Mouse (Mus musculus) midbrain, postnatal 0 days (tissue): ENCODE measurements around the gene Umod. TPM values are rescaled to one million over a fixed set of nuclear protein-coding genes. Genes with fewer than 3 reads are reported as not detected.

Experiments
- ATAC-seq: fragments of 200-750 bp; cut with Nextera tagmentation; 2 replicates; pipeline ENCODE4 v1.8.0; 2017; ENCODE audit warnings: moderate number of reproducible peaks, mild to moderate bottlenecking, moderate TSS enrichment, moderate library complexity; ENCODE audit not compliant: low FRiP score
- DNase-seq: peaks from one replicate; pipeline ENCODE4 v3.0.0-alpha.2; 2015; ENCODE audit warnings: low spot score
- H3K27ac ChIP-seq: fragments of 300-500 bp; sonication (generic); 2 replicates; pipeline ENCODE4 v1.5.1; 2014; ENCODE audit warnings: low read depth, mild to moderate bottlenecking, low read length, mixed read lengths
- H3K27me3 ChIP-seq: fragments of 300-500 bp; sonication (generic); 2 replicates; pipeline ENCODE4 v1.6.1; 2014; ENCODE audit warnings: low read length, control low read depth, mixed read lengths; ENCODE audit not compliant: insufficient read depth
- H3K36me3 ChIP-seq: fragments of 300-500 bp; sonication (generic); 2 replicates; pipeline ENCODE4 v1.6.1; 2014; ENCODE audit warnings: low read length, control low read depth, mixed read lengths; ENCODE audit not compliant: insufficient read depth
- H3K4me1 ChIP-seq: fragments of 300-500 bp; sonication (generic); 2 replicates; pipeline ENCODE4 v1.6.1; 2014; ENCODE audit warnings: mild to moderate bottlenecking, control low read depth, antibody characterized with exemption, low read length, mixed read lengths; ENCODE audit not compliant: insufficient read depth
- H3K4me2 ChIP-seq: fragments of 300-500 bp; sonication (generic); 2 replicates; pipeline ENCODE4 v1.6.1; 2014; ENCODE audit warnings: low read depth, mild to moderate bottlenecking, low read length, mixed read lengths; ENCODE audit not compliant: poor library complexity, severe bottlenecking
- H3K4me3 ChIP-seq: fragments of 300-500 bp; sonication (generic); 2 replicates; pipeline ENCODE4 v1.5.1; 2014; ENCODE audit warnings: low read depth, mild to moderate bottlenecking, low read length, moderate library complexity
- H3K9ac ChIP-seq: fragments of 300-500 bp; sonication (generic); replicated peaks from 2 replicates; pipeline ENCODE4 v1.6.1; 2014; ENCODE audit warnings: mild to moderate bottlenecking, low read length, moderate library complexity, mixed read lengths; ENCODE audit not compliant: poor library complexity, severe bottlenecking
- H3K9me3 ChIP-seq: fragments of 300-500 bp; sonication (generic); 2 replicates; pipeline ENCODE4 v1.6.1; 2016; ENCODE audit warnings: low read length, control low read depth
- CTCF ChIP-seq: IDR thresholded peaks from 2 replicates; pipeline ENCODE4 v1.5.1; 2016; ENCODE audit warnings: antibody characterized with exemption, mild to moderate bottlenecking
- WGBS: fragments of 180-500 bp; shearing (Covaris S2); extraction: QIAGEN DNeasy Blood & Tissue Kit; methylation state at CpG from one replicate; pipeline ENCODE4 v1.1.7; 2014; 5-methylcytosine and 5-hydroxymethylcytosine counted together
- polyA plus RNA-seq: library from polyadenylated mRNA; unstranded; fragments of >200 nt; fragmentation: Nextera tagmentation; extraction: Ambion mirVana; gene quantifications from 2 replicates; pipeline ENCODE4 v1.2.1, GENCODE M21; 2015
- total RNA-seq: library from RNA; depleted of rRNA; stranded (reverse); fragments of >200 nt; gene quantifications from 2 replicates; pipeline ENCODE4 v1.2.3, GENCODE M21; 2014

The Umod gene
- total and polyA plus RNA-seq, 2 experiments from 2014 or later: not detected

DNA sequence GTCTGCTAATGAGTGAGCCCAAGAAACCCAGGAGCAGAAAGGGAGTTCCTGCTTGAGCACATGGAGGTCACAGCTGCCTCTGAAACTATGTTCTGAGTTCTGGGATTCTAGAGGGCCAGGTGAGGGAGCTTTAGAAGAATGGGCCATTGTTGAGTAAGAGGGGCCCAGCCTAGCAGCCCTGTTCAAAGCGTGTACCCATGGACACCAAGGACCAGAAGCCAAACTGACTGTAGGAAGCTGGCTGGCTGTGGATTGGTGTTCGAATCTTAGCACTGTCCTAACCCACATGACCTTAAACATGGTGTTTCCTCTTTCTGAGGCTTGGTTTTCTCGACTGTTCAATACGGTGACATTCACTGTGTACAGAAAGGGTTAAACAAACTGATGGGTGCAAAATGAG, 44.3 kb upstream of the Umod start, which contains the start of gene Pdilt:
Pdilt (minus strand) TSS at position 101 of the 400 bp plus-strand sequence.
- TF ChIP-seq CTCF: no peak
- H3K9ac ChIP-seq: no peak within 1 kb of the TSS
- no peak within 1 kb of the TSS for H3K4me3 ChIP-seq
- H3K4me1 ChIP-seq: no peaks in the 10 kb centered on the region
- ATAC-seq: no peak
- no peaks in the 10 kb centered on the region for H3K27me3 ChIP-seq
- no peak within 1 kb of the TSS for H3K4me2 ChIP-seq
- H3K27ac ChIP-seq: no peak within 1 kb of the TSS
- no peaks in the 10 kb centered on the region for H3K36me3 ChIP-seq
- no peaks in the 10 kb centered on the region for H3K9me3 ChIP-seq
- no peak for DNase-seq
- 79% methylated on average over 4 of the region's 4 CpGs for WGBS

DNA sequence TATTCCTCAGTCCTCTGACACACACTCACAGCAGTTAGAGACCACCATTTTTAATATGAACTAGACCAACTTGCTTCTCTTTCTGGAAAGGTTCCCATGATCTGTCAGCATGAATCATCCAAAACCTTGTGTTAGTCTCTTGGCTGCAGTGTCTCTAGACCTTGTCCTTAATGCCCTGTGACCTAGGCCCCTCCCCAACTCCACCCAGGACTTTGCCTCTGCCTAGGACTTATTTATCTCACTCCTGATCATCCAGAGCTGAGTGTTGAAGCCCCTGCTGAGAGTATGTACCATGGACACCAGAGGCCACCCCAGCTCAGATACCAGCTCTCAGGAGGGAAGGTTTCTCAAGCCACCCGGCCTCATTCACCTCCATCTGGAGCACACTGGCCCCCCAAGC, 43.3 kb upstream of the Umod start:
- H3K4me3 ChIP-seq: no peak overlapping the region

DNA sequence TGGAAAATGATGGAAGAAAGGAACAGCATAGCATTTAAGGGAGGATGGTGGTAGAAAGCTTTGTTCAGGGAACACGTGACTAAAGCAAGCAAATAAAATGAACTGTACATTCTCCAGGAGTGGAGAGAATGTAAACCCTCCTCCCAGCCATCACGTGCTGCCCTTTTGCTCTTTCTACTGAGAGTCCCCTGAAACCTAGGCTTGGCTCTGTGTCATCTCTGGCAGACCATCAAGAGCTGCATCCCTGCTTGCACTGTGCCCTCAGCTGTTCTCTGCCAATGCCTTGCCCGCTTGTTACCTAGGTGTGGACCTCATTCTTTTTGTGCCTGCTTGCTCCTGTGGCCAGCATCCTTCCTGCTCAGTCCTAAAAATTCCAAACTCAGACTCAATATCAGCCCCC, 42.7 kb upstream of the Umod start:
- no peaks in the 10 kb centered on the region for H3K27me3 ChIP-seq
- DNase-seq: no peak
- H3K9ac ChIP-seq: no peak overlapping the region
- WGBS: 81% methylated on average over 3 of the region's 3 CpGs
- H3K27ac ChIP-seq: no peak overlapping the region
- no peak overlapping the region for H3K4me3 ChIP-seq
- no peaks in the 10 kb centered on the region for H3K36me3 ChIP-seq
- H3K4me1 ChIP-seq: no peaks in the 10 kb centered on the region
- no peak for ATAC-seq
- H3K4me2 ChIP-seq: no peak overlapping the region
- no peaks in the 10 kb centered on the region for H3K9me3 ChIP-seq
- no peak for TF ChIP-seq CTCF

More for the DNA sequence above, 43.3 kb upstream of the Umod start:
- ATAC-seq: no peak
- DNase-seq: no peak
- no peaks in the 10 kb centered on the region for H3K9me3 ChIP-seq
- H3K27me3 ChIP-seq: no peaks in the 10 kb centered on the region
- no peak overlapping the region for H3K4me2 ChIP-seq
- TF ChIP-seq CTCF: no peak
- no peak overlapping the region for H3K27ac ChIP-seq
- H3K9ac ChIP-seq: no peak overlapping the region
- no peaks in the 10 kb centered on the region for H3K36me3 ChIP-seq
- H3K4me1 ChIP-seq: no peaks in the 10 kb centered on the region
- WGBS: 68% methylated on average over 1 of the region's 1 CpGs

DNA sequence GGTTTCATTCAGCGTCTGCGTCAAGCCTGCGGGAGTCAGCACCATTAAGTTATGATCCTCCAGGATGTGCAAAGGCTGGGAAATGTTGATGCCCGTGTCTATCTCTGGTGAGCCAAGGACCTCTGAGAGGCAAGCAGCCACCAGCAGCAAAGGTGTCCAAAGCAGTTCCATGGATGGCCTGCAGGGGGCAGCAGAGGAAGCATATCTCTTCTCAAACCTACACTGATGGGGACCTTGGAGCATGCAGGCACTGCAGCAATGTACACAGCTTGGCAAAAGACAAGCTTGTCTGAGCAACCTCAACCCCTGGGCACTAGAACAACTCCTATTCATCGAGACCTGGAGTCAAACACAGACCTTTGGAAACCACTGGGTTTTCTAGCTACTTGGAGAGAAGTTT, 40.6 kb upstream of the Umod start:
- H3K4me2 ChIP-seq: no peak overlapping the region
- WGBS: 46% methylated on average over 5 of the region's 5 CpGs
- no peak overlapping the region for H3K4me3 ChIP-seq
- H3K4me1 ChIP-seq: no peaks in the 10 kb centered on the region
- no peaks in the 10 kb centered on the region for H3K27me3 ChIP-seq
- H3K9me3 ChIP-seq: no peaks in the 10 kb centered on the region
- no peaks in the 10 kb centered on the region for H3K36me3 ChIP-seq
- DNase-seq: peak; percentile 68
- peak; percentile 83 for TF ChIP-seq CTCF
- no peak for ATAC-seq
- no peak overlapping the region for H3K27ac ChIP-seq
- H3K9ac ChIP-seq: no peak overlapping the region

DNA sequence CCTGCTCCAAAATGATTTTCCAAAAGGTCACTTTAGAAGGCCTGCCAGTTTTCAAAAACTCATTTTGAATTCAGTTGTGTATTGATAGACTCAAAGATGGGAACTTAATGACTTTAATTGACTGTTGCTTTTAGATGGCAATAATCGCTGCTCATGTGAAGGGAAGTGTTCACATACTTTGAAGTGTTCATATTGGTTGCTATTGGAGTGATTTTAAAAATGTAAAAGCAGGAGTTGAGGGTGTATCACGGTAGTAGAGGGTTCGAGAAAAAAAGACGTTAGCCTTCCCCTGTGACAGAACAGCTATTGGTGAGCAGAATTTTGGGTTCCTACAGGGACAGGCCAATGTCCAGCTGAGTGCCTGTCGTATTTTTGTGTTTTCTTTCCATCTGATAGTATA, 40.1 kb upstream of the Umod start, which contains the start of gene Acsm5:
Acsm5 (plus strand) TSS at position 301 of the 400 bp plus-strand sequence.
- Histone ChIP-seq H3K4me3 (no peak within 1 kb of the TSS), H3K27ac (no peak within 1 kb of the TSS), H3K9me3 (no peaks in the 10 kb centered on the region), H3K27me3 (no peaks in the 10 kb centered on the region), H3K9ac (no peak within 1 kb of the TSS), H3K4me2 (no peak within 1 kb of the TSS), H3K36me3 (no peaks in the 10 kb centered on the region), H3K4me1 (no peaks in the 10 kb centered on the region)
- TF ChIP-seq CTCF: no peak
- no peak for DNase-seq
- 71% methylated on average over 5 of the region's 5 CpGs for WGBS
- ATAC-seq: no peak

DNA sequence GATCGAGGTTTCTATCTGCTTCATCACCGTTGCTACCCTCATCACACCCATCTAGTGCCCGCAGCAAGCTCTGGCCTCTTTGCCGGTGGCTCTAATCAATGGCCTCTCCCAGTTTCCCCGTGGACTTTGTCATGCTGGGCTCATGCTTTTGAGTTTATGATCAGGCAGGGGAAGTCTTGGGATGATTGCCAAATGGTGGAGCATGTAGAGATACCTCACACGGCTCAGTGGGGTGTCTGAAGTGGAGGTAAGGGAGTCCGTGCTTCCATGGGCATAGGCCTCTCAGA, 37.1 kb upstream of the Umod start:
- no peak for TF ChIP-seq CTCF
- H3K9me3 ChIP-seq: no peaks in the 10 kb centered on the region
- ATAC-seq (no peak), DNase-seq (no peak)
- no peak overlapping the region for H3K4me2 ChIP-seq
- no peak overlapping the region for H3K4me3 ChIP-seq
- WGBS: 85% methylated on average over 7 of the region's 7 CpGs
- no peak overlapping the region for H3K27ac ChIP-seq
- H3K27me3 ChIP-seq: no peaks in the 10 kb centered on the region
- H3K9ac ChIP-seq: no peak overlapping the region
- H3K36me3 ChIP-seq: no peaks in the 10 kb centered on the region
- no peaks in the 10 kb centered on the region for H3K4me1 ChIP-seq
